Mouse (Mus musculus) ES-E14 (cell line): ENCODE results near the gene Tmem30a. TPM values are rescaled to one million over a fixed set of nuclear protein-coding genes. Genes with fewer than 3 reads are reported as not detected.

Experiments
- DNase-seq: peaks from one replicate; pipeline ENCODE4 v3.0.0-alpha.2; 2013; ENCODE audit warnings: low read depth, low spot score
- H3K27ac ChIP-seq: 2 replicates; pipeline ENCODE4 v1.5.1; 2012; ENCODE audit warnings: low read depth, mild to moderate bottlenecking, low read length, moderate library complexity, mixed read lengths; ENCODE audit not compliant: poor library complexity, insufficient read depth, severe bottlenecking
- H3K36me3 ChIP-seq: 2 replicates; pipeline ENCODE4 v1.6.1; 2012; ENCODE audit warnings: mild to moderate bottlenecking, low read length, moderate library complexity, mixed read lengths; ENCODE audit not compliant: control insufficient read depth, poor library complexity, insufficient read depth, severe bottlenecking
- H3K4me1 ChIP-seq, 2 experiments: fragments of 150-350 bp in 1 of 2; sonication (generic) in 1 of 2; 2 replicates each; pipeline ENCODE4 v1.6.1; 2012; ENCODE audit warnings: low read length in 2 of 2, mild to moderate bottlenecking in 1 of 2, mixed read lengths in 1 of 2; ENCODE audit not compliant: control insufficient read depth in 2 of 2, insufficient read depth in 2 of 2, poor library complexity in 1 of 2
- H3K4me3 ChIP-seq, 2 experiments: fragments of 150-350 bp in 1 of 2; sonication (generic) in 1 of 2; 2 replicates each; pipeline ENCODE4 v1.5.1; 2012; ENCODE audit warnings: low read length in 2 of 2, low read depth in 1 of 2, mild to moderate bottlenecking in 1 of 2, mixed read lengths in 1 of 2; ENCODE audit not compliant: insufficient read depth in 1 of 2, poor library complexity in 1 of 2, severe bottlenecking in 1 of 2
- H3K9ac ChIP-seq: 2 replicates; pipeline ENCODE4 v1.6.1; 2012; ENCODE audit warnings: low read depth, mild to moderate bottlenecking, low read length, mixed read lengths; ENCODE audit not compliant: poor library complexity, insufficient read depth, severe bottlenecking
- H3K9me3 ChIP-seq: fragments of 150-350 bp; sonication (generic); 2 replicates; pipeline ENCODE4 v1.6.1; 2012; ENCODE audit warnings: low read depth, mild to moderate bottlenecking, low read length; ENCODE audit not compliant: control insufficient read depth, insufficient read depth
- CHD2 ChIP-seq: IDR thresholded peaks from 2 replicates; pipeline ENCODE4 v1.6.1; 2014; ENCODE audit warnings: mild to moderate bottlenecking, low read depth, low read length, inconsistent platforms
- HCFC1 ChIP-seq: IDR thresholded peaks from 2 replicates; pipeline ENCODE4 v1.6.1; 2012; ENCODE audit warnings: low read length, inconsistent platforms, borderline replicate concordance; ENCODE audit not compliant: insufficient read depth
- MAFK ChIP-seq: IDR thresholded peaks from 2 replicates; pipeline ENCODE4 v1.6.1; 2014; ENCODE audit warnings: mild to moderate bottlenecking, low read depth, low read length, inconsistent platforms; ENCODE audit not compliant: insufficient read depth
- ZC3H11A ChIP-seq: IDR thresholded peaks from 2 replicates; pipeline ENCODE4 v1.6.1; 2012; ENCODE audit warnings: low read depth, mild to moderate bottlenecking, inconsistent platforms, low read length, borderline replicate concordance
- ZNF384 ChIP-seq: IDR thresholded peaks from 2 replicates; pipeline ENCODE4 v1.6.1; 2012; ENCODE audit warnings: low read depth, low read length, inconsistent platforms
- in situ Hi-C, 2 experiments: fragments of 600-800 bp; cut with MboI; formaldehyde crosslinking; loops; one replicate each; pipeline ENCODE4 v1.15.1; 2025; ENCODE audit warnings: low sequenced_read_pairs in 2 of 2, inconsistent platforms in 1 of 2; ENCODE audit not compliant: unreplicated experiment in 2 of 2
- total RNA-seq: library from RNA; depleted of rRNA; stranded (reverse); fragments of 300-350 nt; gene quantifications from 2 replicates; pipeline ENCODE4 v1.2.3, GENCODE M21; 2012

The Tmem30a gene
- total RNA-seq, 1 experiment = 49.1 TPM

DNA sequence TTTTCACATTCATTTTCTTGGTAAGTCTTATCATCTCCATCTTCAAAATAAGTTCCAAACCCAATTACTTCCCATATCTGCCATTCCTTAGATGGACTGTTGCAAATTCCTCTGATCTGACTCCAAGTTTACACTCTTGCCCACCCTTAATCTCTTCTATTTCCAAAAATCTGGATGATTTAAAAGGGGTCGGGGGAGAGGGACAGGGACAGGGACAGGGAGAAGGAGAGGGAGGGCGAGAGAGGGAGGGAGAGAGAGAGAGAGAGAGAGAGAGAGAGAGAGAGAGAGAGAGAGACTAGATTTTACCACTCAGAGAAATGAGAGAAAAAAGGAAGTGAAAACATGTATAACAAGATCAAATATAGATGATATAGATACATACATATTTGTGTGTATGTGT lies 30.5 kb upstream of the Tmem30a start:
- Histone ChIP-seq H3K9ac (no peak overlapping the region), H3K27ac (no peak overlapping the region), H3K36me3 (no peaks in the 10 kb centered on the region), H3K9me3 (no peaks in the 10 kb centered on the region), H3K4me1 (no peaks in the 10 kb centered on the region), H3K4me3 (no peak overlapping the region)
- no peak for DNase-seq
- TF ChIP-seq HCFC1 (no peak), MAFK (no peak), ZNF384 (no peak), ZC3H11A (no peak), CHD2 (no peak)
- in situ Hi-C loops = loop anchor here in 1 of 2 experiments (25.0 kb wide), 1 partner anchor 163 kb away; no protein-coding TSS in a partner anchor

DNA sequence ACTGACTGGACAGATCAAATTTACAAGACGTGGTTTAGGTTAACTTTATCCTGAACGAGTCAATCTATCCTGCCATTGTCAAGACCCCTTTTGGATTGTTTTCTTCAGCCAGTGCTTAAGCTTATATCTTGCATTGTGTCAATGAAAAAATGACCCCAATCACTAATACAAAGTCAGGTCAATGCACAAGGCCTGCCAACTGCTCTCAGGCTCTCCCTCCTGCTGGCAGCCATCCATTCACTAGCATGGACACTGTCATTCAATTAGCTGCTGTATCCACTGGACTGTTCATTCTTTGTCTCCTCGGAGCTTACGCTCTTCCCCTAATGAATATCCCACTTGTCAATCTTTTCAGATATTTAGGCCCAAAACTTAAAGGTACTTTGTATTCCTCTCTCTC lies 30.1 kb upstream of the Tmem30a start:
- in situ Hi-C loops = loop anchor here in 1 of 2 experiments (25.0 kb wide), 1 partner anchor 164 kb away; no protein-coding TSS in a partner anchor
- H3K27ac ChIP-seq = no peak overlapping the region
- no peaks in the 10 kb centered on the region for H3K4me1 ChIP-seq
- H3K9me3 ChIP-seq = no peaks in the 10 kb centered on the region
- H3K4me3 ChIP-seq = no peak overlapping the region
- H3K9ac ChIP-seq = no peak overlapping the region
- no peak for DNase-seq
- TF ChIP-seq ZNF384 (no peak), HCFC1 (no peak)
- H3K36me3 ChIP-seq = no peaks in the 10 kb centered on the region

DNA sequence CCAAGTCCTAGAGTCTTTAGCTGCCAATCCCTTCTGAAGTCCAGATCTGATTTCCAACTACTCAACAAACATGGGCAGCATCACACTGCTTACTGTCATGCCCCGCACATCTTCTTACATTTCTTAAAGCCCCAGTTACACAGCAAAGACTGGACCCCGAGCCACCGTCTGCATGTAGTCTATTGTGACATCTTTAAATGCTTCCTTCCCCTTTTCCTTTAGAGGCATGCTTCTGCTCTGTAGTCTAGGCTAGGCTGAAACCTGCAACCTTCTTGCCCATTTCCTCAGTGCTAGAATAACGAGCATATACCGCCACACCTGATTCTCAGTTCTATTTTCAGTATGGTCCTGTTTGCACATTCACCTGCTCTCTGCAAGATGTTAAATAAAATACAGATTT lies 23.2 kb upstream of the Tmem30a start:
- H3K4me3 ChIP-seq = no peak overlapping the region
- no peak for DNase-seq
- no peaks in the 10 kb centered on the region for H3K9me3 ChIP-seq
- H3K4me1 ChIP-seq = no peaks in the 10 kb centered on the region
- TF ChIP-seq ZNF384 (no peak), HCFC1 (no peak), ZC3H11A (no peak), CHD2 (no peak), MAFK (no peak)
- H3K9ac ChIP-seq = no peak overlapping the region
- H3K36me3 ChIP-seq = no peaks in the 10 kb centered on the region
- in situ Hi-C loops = loop anchor here in 1 of 2 experiments (25.0 kb wide), 1 partner anchor 171 kb away; no protein-coding TSS in a partner anchor
- H3K27ac ChIP-seq = no peak overlapping the region

- H3K27ac ChIP-seq = no peak overlapping the region
- no peaks in the 10 kb centered on the region for H3K36me3 ChIP-seq
- DNase-seq = no peak
- no peak overlapping the region for H3K4me3 ChIP-seq
- H3K4me1 ChIP-seq = no peaks in the 10 kb centered on the region
- H3K9ac ChIP-seq = no peak overlapping the region
- in situ Hi-C loops = loop anchor here in 1 of 2 experiments (25.0 kb wide), 1 partner anchor 171 kb away; no protein-coding TSS in a partner anchor
- TF ChIP-seq ZC3H11A (no peak), HCFC1 (no peak), ZNF384 (no peak), MAFK (no peak), CHD2 (no peak)
- no peaks in the 10 kb centered on the region for H3K9me3 ChIP-seq
Observed at GRCm38 (mm10) chr9:79816013-79816412, 22.7 kb upstream of the Tmem30a start.

GRCm38 (mm10) chr9:79814592-79814991 lies 21.3 kb upstream of the Tmem30a start:
- Histone ChIP-seq H3K9me3 (no peaks in the 10 kb centered on the region), H3K9ac (no peak overlapping the region), H3K27ac (no peak overlapping the region), H3K36me3 (no peaks in the 10 kb centered on the region), H3K4me1 (no peaks in the 10 kb centered on the region), H3K4me3 (no peak overlapping the region)
- no peak for DNase-seq
- in situ Hi-C loops = loop anchor here in 1 of 2 experiments (25.0 kb wide), 1 partner anchor 173 kb away; no protein-coding TSS in a partner anchor
- TF ChIP-seq MAFK (no peak), CHD2 (no peak), ZC3H11A (no peak), HCFC1 (no peak), ZNF384 (no peak)
